12 mouse cellular contexts compared by ENCODE assay signal in genomic region chr11:119146140-119146539, GRCm38 (mm10).
DNase-seq lines count a peak whose midpoint lies in the region; ATAC-seq and TF ChIP-seq lines count a peak whose summit lies in the region.
"Had no signal": no experiment of that assay in that cellular context is flagged by ENCODE, and none has a peak within 500 bp of the region (broad histone marks: within the 10 kb centered on the region; RNA-seq: fewer than 3 reads in every experiment).

No protein-coding gene starts in this region.

- H3K9ac ChIP-seq in liver, embryonic 13.5 days: no peak overlapping the region
- no peak overlapping the region for H3K9ac ChIP-seq in liver, embryonic 12.5 days
- H3K9ac ChIP-seq in MEL (ENCODE audit: control insufficient read depth, low read depth, low read length, poor library complexity, severe bottlenecking): no peak overlapping the region
- no peak overlapping the region for H3K9ac ChIP-seq in heart, embryonic 12.5 days

- DNase-seq in liver, embryonic 13.5 days: peak; percentile 17
- peak; percentile 43 for DNase-seq in MEL (ENCODE audit: low read depth, low spot score)
- peak; percentile 57 for DNase-seq in adrenal gland, postnatal 25 days
- DNase-seq in kidney, postnatal 14 days: no peak
- no peak for DNase-seq in heart, postnatal 14 days
- DNase-seq: heart, adult 2 months; heart, postnatal 36 days had no signal

- no peak for TF ChIP-seq EP300 in MEL (IDR thresholded peaks at IDR 0.05; ENCODE audit: low read depth in 1 of 2, low read length in 2 of 2)

- no peak for TF ChIP-seq POLR2A in MEL (IDR thresholded peaks at IDR 0.05; ENCODE audit: control insufficient read depth in 1 of 2, insufficient read depth in 1 of 2, low read depth in 1 of 2, low read length in 2 of 2, poor library complexity in 1 of 2)

- no peaks in the 10 kb centered on the region for H3K27me3 ChIP-seq in liver, embryonic 13.5 days
- no peaks in the 10 kb centered on the region for H3K27me3 ChIP-seq in liver, embryonic 12.5 days (replicated peaks)
- H3K27me3 ChIP-seq in MEL (ENCODE audit: control insufficient read depth in 1 of 2, insufficient read depth in 2 of 2, low read length in 2 of 2): no peaks in the 10 kb centered on the region
- H3K27me3 ChIP-seq in heart, embryonic 12.5 days (replicated peaks): peaks cover 7% of the 10 kb centered on the region; the same call in 1 of the 2 replicates

- no peak for TF ChIP-seq RAD21 in MEL (IDR thresholded peaks at IDR 0.05; ENCODE audit: low read depth, low read length)

- H3K27ac ChIP-seq in liver, embryonic 13.5 days: no peak overlapping the region
- no peak overlapping the region for H3K27ac ChIP-seq in liver, embryonic 12.5 days
- H3K27ac ChIP-seq in MEL (ENCODE audit: control insufficient read depth, low read depth, low read length): no peak overlapping the region
- H3K27ac ChIP-seq in heart, embryonic 12.5 days (ENCODE audit: poor library complexity, severe bottlenecking): no peak overlapping the region
- H3K27ac ChIP-seq: heart, adult 2 months; macrophage had no signal

- ATAC-seq in liver, embryonic 13.5 days (ENCODE audit: low read depth): no peak
- ATAC-seq in liver, embryonic 12.5 days: no peak
- ATAC-seq in megakaryocyte progenitor cell, adult 5-6 weeks (replicated peaks; ENCODE audit: poor library complexity): peak; percentile 21; the same call in 1 of the 2 replicates
- ATAC-seq in heart, embryonic 12.5 days (ENCODE audit: insufficient number of reproducible peaks, low FRiP score): no peak

- TF ChIP-seq CTCF in MEL (IDR thresholded peaks at IDR 0.05 in 2 of 3, conservative IDR thresholded peaks at IDR 0.05 in 1 of 3; ENCODE audit: control insufficient read depth in 1 of 3, insufficient read depth in 1 of 3, low read depth in 2 of 3, low read length in 3 of 3, poor library complexity in 1 of 3, severe bottlenecking in 1 of 3): no peak

- no peaks in the 10 kb centered on the region for H3K4me1 ChIP-seq in liver, embryonic 13.5 days (replicated peaks)
- 0 out of 2 replicates have a peak, but pooled peaks cover 6% of the 10 kb centered on the region for H3K4me1 ChIP-seq in liver, embryonic 12.5 days
- no peaks in the 10 kb centered on the region for H3K4me1 ChIP-seq in MEL (ENCODE audit: control insufficient read depth in 1 of 2, insufficient read depth in 2 of 2, low read length in 2 of 2)
- H3K4me1 ChIP-seq in heart, embryonic 12.5 days (replicated peaks): peaks cover 26% of the 10 kb centered on the region

- intact Hi-C loops in heart, postnatal 14 days (cut with DNase I): no loop called here

- no peak overlapping the region for H3K4me3 ChIP-seq in liver, embryonic 13.5 days (replicated peaks)
- no peak overlapping the region for H3K4me3 ChIP-seq in liver, embryonic 12.5 days
- H3K4me3 ChIP-seq in MEL (ENCODE audit: control insufficient read depth in 1 of 2, insufficient read depth in 1 of 2, low read depth in 2 of 2, low read length in 2 of 2): no peak overlapping the region
- H3K4me3 ChIP-seq in heart, embryonic 12.5 days: no peak overlapping the region
- H3K4me3 ChIP-seq: erythroblast, embryonic 14.5 days; heart, adult 2 months had no signal

- no peaks in the 10 kb centered on the region for H3K79me2 ChIP-seq in MEL (ENCODE audit: control insufficient read depth, insufficient read depth, low read length, poor library complexity)

- H3K36me3 ChIP-seq in liver, embryonic 13.5 days: no peaks in the 10 kb centered on the region
- 0 out of 2 replicates have a peak, but pooled peaks cover 4% of the 10 kb centered on the region for H3K36me3 ChIP-seq in liver, embryonic 12.5 days
- no peaks in the 10 kb centered on the region for H3K36me3 ChIP-seq in MEL (ENCODE audit: control insufficient read depth in 1 of 2, insufficient read depth in 2 of 2, low read length in 2 of 2)
- peaks cover 38% of the 10 kb centered on the region; the same call in 1 of the 2 replicates for H3K36me3 ChIP-seq in heart, embryonic 12.5 days

- 19% methylated on average over 12 of the region's 12 CpGs for WGBS in liver, embryonic 13.5 days (ENCODE audit: insufficient replicate concordance)
- WGBS in liver, embryonic 12.5 days (ENCODE audit: insufficient replicate concordance): 23% methylated on average over 12 of the region's 12 CpGs
- WGBS in heart, embryonic 12.5 days: 34% methylated on average over 12 of the region's 12 CpGs

- H3K9me3 ChIP-seq in liver, embryonic 13.5 days (replicated peaks): no peaks in the 10 kb centered on the region
- no peaks in the 10 kb centered on the region for H3K9me3 ChIP-seq in liver, embryonic 12.5 days (replicated peaks)
- no peaks in the 10 kb centered on the region for H3K9me3 ChIP-seq in MEL (replicated peaks; ENCODE audit: insufficient read depth, low read length)
- H3K9me3 ChIP-seq in heart, embryonic 12.5 days (replicated peaks): no peaks in the 10 kb centered on the region

- H3K4me2 ChIP-seq in liver, embryonic 13.5 days: no peak overlapping the region
- no peak overlapping the region for H3K4me2 ChIP-seq in liver, embryonic 12.5 days
- H3K4me2 ChIP-seq in heart, embryonic 12.5 days: no peak overlapping the region

TF ChIP-seq in MEL, 35 proteins besides CTCF, POLR2A, EP300 and RAD21:
- TF ChIP-seq ZKSCAN1 (IDR thresholded peaks at IDR 0.05; ENCODE audit: low read depth, low read length): no peak
- TF ChIP-seq UBTF (IDR thresholded peaks at IDR 0.05; ENCODE audit: borderline replicate concordance, insufficient read depth, low read depth, low read length): no peak
- no peak for TF ChIP-seq TBP (IDR thresholded peaks at IDR 0.05; ENCODE audit: low read depth, low read length)
- TF ChIP-seq ZC3H11A (IDR thresholded peaks at IDR 0.05; ENCODE audit: low read depth, low read length): no peak
- no peak for TF ChIP-seq USF2 (IDR thresholded peaks at IDR 0.05; ENCODE audit: borderline replicate concordance in 1 of 2, insufficient read depth in 1 of 2, low read depth in 1 of 2, low read length in 2 of 2)
- no peak for TF ChIP-seq ZNF384 (IDR thresholded peaks at IDR 0.05; ENCODE audit: low read depth, low read length)

Comparison
In these comparisons a context has a peak if more than half of its experiments do, and no peak if none do; other contexts are left out.
1. DNase-seq: peak in liver, embryonic 13.5 days (single experiment), MEL (single experiment) and adrenal gland, postnatal 25 days (single experiment); none in kidney, postnatal 14 days (single experiment) and heart, postnatal 14 days (0 of 2).